Mouse (Mus musculus) cerebellum, adult 8-10 months (tissue): ENCODE measurements around the gene Cpm.
A peak's percentile ranks its signal among the peaks of the same experiment; 100 is the strongest.
"Not testable (repeated sequence)": the region's sequence is repeated elsewhere in the genome, so short reads cannot be mapped to it uniquely, and the experiment has no call there.

Experiments
- DNase-seq: peaks from one replicate; pipeline ENCODE4 v3.0.0; 2022

The Cpm gene

GRCm38 (mm10) chr10:117707114-117707838, 78.0 kb downstream of the Cpm start:
- DNase-seq, result no peak

DNA sequence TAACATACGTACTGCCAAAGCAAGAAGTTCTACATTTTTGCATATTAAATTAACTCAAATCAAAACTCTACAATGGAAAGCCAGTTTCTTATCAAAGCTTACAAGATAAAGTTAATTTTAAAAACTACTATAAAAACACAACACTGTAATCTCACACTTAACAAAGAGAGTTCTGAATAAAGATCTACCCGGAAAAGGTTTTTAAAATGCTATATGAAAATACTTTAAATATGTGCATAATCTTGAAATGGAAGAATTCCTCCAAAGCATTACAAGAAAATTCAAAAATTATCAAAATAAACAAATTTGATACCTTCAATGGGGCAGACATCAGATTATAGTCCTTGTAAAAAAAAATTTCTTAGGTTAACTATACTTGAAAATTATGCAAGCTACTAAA, 79.1 kb downstream of the Cpm start:
- no peak for DNase-seq

DNA sequence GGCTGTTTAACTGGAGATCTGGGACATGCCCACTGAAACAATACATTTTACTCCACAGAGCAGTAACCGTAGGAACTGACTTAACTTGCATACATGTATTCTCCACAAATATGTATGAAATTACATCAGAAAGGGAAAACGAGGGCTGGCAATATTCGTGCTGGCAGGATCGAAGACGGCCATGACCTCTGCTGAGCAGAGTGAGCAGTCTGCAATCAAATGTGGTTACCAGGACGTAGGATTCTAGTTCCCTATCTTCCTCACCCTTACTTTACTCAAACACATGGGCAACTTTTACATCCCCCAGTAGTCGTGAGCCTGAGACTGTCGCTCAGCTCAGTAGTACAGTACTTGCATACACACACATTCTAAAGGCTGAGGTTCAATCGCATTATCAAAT, 79.6 kb downstream of the Cpm start:
- no peak for DNase-seq

DNA sequence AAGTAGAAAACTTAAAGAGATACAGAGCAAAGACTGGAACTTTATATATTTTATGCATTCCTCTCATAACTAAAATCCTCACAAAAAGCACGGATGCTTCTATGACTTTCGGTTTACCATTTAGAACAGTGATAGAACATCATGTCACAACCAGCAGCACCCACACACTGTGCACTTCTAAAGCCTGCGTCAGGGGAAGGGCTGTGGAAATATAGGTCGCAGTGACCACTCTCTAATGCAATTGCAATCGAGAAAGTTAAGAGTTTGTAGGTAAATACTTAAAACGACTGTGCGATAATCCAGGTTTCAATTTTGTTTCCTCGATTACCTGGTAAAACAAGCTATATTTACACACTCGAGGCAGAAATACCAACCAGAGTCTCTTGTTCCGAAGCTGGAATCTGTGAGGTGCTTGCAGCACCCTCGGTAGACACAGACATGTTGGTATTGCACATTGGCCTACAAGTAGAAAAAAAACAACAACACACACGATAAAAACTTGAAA, 80.1 kb downstream of the Cpm start:
- no peak for DNase-seq

DNA sequence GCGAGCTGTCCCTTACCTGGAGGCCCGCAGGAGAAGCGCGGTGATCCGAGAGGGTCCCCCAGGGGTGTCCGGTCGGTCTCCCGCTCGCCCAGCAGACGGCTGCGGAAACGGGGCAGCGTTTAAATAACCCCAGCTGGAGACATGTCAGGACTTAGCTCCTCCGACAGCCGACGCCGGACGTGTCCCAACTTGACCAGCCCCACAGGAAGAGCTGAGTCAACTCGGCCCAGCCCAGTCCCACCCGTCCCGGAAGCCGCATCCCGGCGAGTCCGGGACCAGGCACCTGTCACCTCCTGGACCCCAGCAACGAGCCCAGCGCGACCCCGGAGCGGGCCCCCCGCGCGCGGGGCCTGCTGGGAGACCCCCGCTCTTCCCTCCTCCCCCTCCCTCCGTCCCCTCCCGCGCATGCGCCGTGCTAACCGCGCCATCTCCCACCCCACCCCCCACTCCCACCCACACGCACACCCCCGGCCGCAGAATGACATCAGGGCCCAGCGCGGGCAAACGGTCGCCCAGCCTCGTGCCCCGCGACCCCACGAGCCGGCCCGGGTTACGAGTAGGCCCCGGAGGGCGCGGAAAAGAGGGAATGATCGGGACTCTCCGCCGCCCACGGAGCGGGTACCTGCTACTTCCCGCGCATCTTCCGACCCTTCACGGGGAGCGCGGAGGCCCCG, 80.8 kb downstream of the Cpm start:
- DNase-seq, result peak; percentile 72

- DNase-seq, result peak; percentile 98
Measured at GRCm38 (mm10) chr10:117710604-117711141, 81.4 kb downstream of the Cpm start, which contains the start of gene Mdm2. Gene Mdm2 (minus strand): TSS chr10:117710758.

DNA sequence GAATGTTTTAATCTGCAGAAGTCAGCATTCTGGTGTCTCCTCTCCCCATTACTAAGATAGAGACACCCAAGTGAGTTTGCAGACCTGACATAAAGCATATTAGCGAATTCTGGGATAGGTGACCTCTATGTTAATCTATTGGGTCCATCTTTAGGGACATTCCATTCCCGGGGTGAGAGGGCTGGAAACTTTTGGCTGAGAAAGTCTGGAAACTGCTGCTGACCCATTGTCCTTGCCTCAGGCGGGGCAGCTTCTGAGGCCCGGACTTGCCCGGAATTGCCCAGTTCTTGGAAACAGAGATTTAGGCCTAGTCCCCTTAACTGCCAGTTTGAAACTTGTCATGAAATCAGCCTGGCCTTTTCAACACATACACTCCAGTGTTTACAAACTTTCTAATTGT, 82.1 kb downstream of the Cpm start:
- DNase-seq, result peak; percentile 17

GRCm38 (mm10) chr10:117712191-117712754, 83.0 kb downstream of the Cpm start:
- no peak for DNase-seq

DNA sequence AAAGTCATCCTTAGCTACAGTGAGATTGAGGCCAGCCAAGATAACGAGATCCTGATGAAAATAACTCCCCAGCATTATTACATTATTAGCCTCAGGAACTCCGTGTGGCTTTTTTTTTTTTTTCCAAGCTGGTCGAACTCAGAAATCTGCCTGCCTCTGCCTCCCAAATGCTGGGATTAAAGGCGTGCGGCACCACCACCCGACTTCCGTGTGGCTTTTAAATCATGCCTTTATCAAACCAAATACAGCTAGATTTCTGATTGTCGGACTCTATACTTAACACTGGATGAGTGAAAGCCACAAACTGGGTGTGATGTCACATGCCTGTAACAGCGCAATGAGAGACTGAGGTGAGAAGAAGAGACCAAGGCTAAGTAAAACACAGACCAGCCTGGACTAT, 83.6 kb downstream of the Cpm start:
- no peak for DNase-seq

- DNase-seq, result no peak
Measured at GRCm38 (mm10) chr10:117713466-117713865, 84.2 kb downstream of the Cpm start.

- DNase-seq, result no peak
Measured at GRCm38 (mm10) chr10:117714048-117714545, 84.8 kb downstream of the Cpm start.

GRCm38 (mm10) chr10:117714928-117715500, 85.7 kb downstream of the Cpm start:
- no peak for DNase-seq

GRCm38 (mm10) chr10:117715654-117716053, 86.4 kb downstream of the Cpm start:
- DNase-seq, result not testable (repeated sequence)

- DNase-seq, result no peak
Measured at GRCm38 (mm10) chr10:117716686-117717085, 87.4 kb downstream of the Cpm start.

GRCm38 (mm10) chr10:117717583-117717982, 88.3 kb downstream of the Cpm start:
- DNase-seq, result no peak

GRCm38 (mm10) chr10:117718161-117719119, 89.1 kb downstream of the Cpm start:
- no peak for DNase-seq

- DNase-seq, result no peak
Measured at GRCm38 (mm10) chr10:117724136-117724718, 94.9 kb downstream of the Cpm start.

DNA sequence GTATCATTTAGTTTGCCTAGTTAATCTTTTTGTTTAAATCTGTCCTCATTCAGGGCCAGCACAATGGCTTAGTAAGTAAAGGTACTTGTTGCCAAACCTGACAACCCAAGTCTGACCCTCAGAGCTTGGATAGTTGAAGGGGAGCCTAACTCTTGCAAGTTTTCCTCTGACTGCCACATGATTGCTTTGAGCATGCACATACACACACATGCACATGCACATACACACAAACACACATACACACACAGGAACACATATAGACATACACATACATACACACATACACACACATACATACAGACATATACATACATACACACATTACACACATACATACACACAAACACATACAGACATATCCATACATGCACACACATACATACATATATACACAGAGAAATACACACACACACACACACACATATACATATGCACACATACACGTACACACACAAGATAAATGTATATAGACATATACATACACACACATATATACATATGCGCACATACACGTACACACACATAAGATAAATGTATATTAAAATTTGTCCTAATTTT, 95.6 kb downstream of the Cpm start:
- DNase-seq, result no peak

DNA sequence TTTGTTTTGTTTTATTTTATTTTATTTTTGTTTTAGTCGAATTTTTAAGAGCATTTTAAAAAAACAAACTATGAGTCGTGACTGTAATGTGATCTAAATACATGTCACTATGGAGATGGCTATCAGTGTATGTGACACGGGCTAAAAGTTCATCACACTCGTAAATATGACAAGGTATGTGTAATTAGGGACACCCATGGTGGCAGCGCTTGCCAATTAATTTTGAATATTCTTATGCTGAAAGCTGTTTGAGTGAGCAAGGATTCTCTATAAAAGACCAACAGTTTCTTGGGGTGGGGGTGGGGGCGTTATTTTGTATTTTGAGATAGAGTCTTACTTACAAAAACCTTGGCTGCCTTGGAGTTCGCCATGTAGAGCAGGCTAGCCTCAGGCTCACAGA, 96.4 kb downstream of the Cpm start:
- DNase-seq, result no peak

DNA sequence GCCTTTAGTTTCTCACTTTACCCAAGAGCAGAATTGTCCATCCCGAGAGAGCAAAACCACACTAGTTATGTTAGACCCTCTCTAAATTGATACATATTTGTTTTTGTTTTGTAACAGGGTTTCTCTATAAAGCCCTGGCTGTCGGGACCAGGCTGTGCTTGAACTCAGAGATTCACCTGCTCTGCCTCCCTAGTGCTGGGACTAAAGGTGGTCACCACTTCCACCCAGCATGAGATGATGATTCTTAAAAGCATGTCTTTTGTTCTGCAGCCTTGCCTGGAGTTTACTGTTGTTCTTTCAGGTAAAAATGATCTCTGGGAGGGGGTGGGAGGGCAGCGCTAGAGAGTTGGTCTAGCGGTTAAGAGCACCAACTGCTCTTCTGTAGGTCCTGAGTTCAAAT, 97.0 kb downstream of the Cpm start:
- no peak for DNase-seq

DNA sequence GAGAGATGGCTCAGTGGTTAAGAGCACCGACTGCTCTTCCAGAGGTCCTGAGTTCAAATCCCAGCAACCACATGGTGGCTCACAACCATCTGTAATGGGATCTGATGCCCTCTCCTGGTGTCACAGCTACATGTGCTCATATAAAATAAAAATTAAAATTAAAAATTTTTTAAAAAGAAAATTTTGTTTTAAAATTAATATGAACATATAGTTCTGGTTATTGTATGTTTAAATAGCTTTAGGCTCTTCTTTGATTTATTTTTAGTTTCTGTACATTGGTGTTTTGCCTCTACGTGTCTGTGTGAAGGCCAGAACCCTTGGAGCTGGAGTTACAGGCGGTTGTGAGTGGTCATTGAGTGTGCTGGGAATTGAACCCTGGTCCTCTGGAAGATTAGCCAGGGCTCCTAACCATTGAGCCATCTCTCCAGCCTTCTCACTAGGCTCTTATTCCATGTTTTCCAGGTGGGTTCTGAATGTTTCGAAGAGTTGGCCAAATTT, 97.6 kb downstream of the Cpm start:
- no peak for DNase-seq
